Mouse (Mus musculus) hindbrain, embryonic 10.5 days (tissue): ENCODE measurements around the gene Exo5. TPM values are rescaled to one million over a fixed set of nuclear protein-coding genes. Genes with fewer than 3 reads are reported as not detected.

ENCODE experiments used
- DNase-seq: peaks from one replicate; pipeline ENCODE4 v3.0.0-alpha.2; 2017; ENCODE audit warnings: low spot score
- H3K27ac ChIP-seq: fragments of 300-500 bp; sonication (generic); 2 replicates; pipeline ENCODE4 v1.5.1; 2016; ENCODE audit warnings: mild to moderate bottlenecking, moderate library complexity
- H3K27me3 ChIP-seq: fragments of 300-500 bp; sonication (generic); 2 replicates; pipeline ENCODE4 v1.6.1; 2016; ENCODE audit warnings: mild to moderate bottlenecking; ENCODE audit not compliant: poor library complexity, insufficient read depth, severe bottlenecking
- H3K36me3 ChIP-seq: fragments of 300-500 bp; sonication (generic); 2 replicates; pipeline ENCODE4 v1.6.1; 2016; ENCODE audit warnings: mild to moderate bottlenecking, moderate library complexity
- H3K4me1 ChIP-seq: fragments of 300-500 bp; sonication (generic); replicated peaks from 2 replicates; pipeline ENCODE4 v1.6.1; 2016; ENCODE audit warnings: mild to moderate bottlenecking
- H3K4me3 ChIP-seq: fragments of 300-500 bp; sonication (generic); 2 replicates; pipeline ENCODE4 v1.5.1; 2016; ENCODE audit warnings: mild to moderate bottlenecking, moderate library complexity
- H3K9me3 ChIP-seq: fragments of 300-500 bp; sonication (generic); 2 replicates; pipeline ENCODE4 v1.6.1; 2016; ENCODE audit warnings: mild to moderate bottlenecking, moderate library complexity
- WGBS: fragments of 180-500 bp; shearing (Covaris S2); methylation state at CpG from one replicate; pipeline ENCODE4 v1.1.7; 2016; 5-methylcytosine and 5-hydroxymethylcytosine counted together
- polyA plus RNA-seq: library from polyadenylated mRNA; unstranded; fragments of >200 nt; fragmentation: Nextera tagmentation; extraction: Ambion mirVana; gene quantifications from 2 replicates; pipeline ENCODE4 v1.2.1, GENCODE M21; 2016

The Exo5 gene
- polyA plus RNA-seq: 32.3 and 34.8 TPM in 2 replicates

GRCm38 (mm10) chr4:120924554-120925299, at the start of gene Exo5:
TSS of gene Exo5 (minus strand) at chr4:120925017.
- DNase-seq: peak; percentile 95
- Histone ChIP-seq H3K27me3 (no peaks in the 10 kb centered on the region), H3K4me3 (peak within 1 kb of the TSS; percentile 63), H3K27ac (peak within 1 kb of the TSS; percentile 94), H3K9me3 (peaks cover 13% of the 10 kb centered on the region; the same call in 1 of the 2 replicates), H3K4me1 (peaks cover 18% of the 10 kb centered on the region; the same call in 1 of the 2 replicates), H3K36me3 (peaks cover 37% of the 10 kb centered on the region)
- WGBS: under 1% methylated on average over 33 of the region's 33 CpGs

DNA sequence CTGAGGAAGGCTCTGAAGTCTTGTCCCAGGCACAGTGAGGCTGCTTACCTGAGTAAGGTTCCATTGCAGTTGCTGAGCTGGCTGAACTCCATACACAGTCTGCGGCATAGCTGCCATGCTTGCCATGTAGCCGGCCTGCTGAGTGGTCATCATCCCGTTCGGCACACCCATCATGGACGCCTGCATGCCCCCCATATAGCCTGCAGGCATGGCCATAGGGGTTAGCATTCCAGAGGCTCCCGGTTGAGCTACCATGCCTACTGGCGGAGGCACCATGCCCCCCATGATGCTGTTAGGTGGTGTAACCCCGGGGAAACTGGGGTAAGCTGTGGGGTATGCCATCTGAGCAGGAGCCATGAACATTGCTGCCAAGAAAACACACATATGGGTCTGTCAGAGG, 47.0 kb upstream of the Exo5 start:
- peaks cover 66% of the 10 kb centered on the region for H3K36me3 ChIP-seq
- H3K4me1 ChIP-seq: no peaks in the 10 kb centered on the region
- H3K4me3 ChIP-seq: no peak overlapping the region
- DNase-seq: no peak
- H3K9me3 ChIP-seq: no peaks in the 10 kb centered on the region
- WGBS: 90% methylated on average over 8 of the region's 8 CpGs
- no peak overlapping the region for H3K27ac ChIP-seq
- no peaks in the 10 kb centered on the region for H3K27me3 ChIP-seq

DNA sequence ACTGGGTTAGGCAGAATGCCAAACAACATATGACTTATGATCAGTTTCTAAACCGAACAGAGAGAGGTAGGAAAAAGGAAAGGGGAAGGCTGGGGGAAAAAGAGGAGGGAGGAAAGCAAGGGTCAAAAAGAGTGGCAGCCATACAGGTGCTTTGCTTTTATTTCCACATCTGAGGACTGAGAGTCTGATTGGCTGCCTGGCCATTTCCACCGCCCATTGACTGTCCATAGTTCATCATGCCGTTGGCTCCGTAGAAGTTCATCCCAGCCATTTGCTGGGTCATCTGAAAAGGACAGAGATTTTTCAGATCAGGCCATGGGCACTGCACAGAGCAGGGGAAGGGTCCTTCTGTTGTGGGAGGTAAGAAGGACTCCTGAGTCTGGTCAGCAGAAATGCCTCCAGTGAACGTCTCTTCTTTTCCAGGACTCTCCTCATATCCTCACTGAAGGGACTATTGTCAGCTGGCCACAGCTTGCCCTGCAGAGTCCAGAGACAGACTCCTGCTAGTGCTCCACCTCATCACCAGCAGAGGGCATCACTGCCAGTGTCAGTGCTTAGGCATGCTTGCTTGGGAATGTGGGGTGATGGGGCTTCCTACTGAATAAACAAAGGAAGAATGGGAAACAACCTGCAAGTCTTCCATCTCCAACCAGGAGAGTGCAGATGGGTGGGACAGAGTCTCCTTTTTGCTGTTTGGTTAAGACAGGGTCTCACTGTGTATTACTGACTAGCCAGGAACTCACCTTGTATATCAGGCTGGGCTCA, 44.7 kb upstream of the Exo5 start:
- Histone ChIP-seq H3K27me3 (no peaks in the 10 kb centered on the region), H3K27ac (no peak overlapping the region), H3K36me3 (peaks cover 56% of the 10 kb centered on the region), H3K9me3 (no peaks in the 10 kb centered on the region), H3K4me3 (no peak overlapping the region), H3K4me1 (no peaks in the 10 kb centered on the region)
- 82% methylated on average over 5 of the region's 5 CpGs for WGBS
- DNase-seq: peak; percentile 25

DNA sequence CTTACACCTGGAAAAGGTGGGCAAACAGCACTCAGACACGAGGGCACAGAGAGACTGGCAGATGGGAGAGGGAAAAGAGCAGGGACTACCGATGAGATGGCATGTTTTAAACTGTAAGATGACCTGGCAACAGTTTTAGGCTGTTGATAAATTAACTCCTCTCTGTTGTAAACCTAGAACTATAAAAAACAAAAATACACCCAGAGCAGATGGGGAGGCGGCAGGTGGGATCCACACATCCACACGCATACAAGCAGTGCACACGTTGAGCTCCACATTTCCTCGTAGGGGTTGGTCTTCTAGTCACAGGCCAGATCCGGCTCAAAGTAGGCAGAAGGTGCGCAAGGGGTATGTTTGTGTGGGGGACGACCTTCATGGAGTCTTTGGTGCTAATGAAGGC, 43.7 kb upstream of the Exo5 start:
- WGBS: 91% methylated on average over 9 of the region's 9 CpGs
- no peak overlapping the region for H3K27ac ChIP-seq
- no peak for DNase-seq
- H3K4me1 ChIP-seq: no peaks in the 10 kb centered on the region
- no peaks in the 10 kb centered on the region for H3K27me3 ChIP-seq
- no peak overlapping the region for H3K4me3 ChIP-seq
- no peaks in the 10 kb centered on the region for H3K9me3 ChIP-seq
- H3K36me3 ChIP-seq: peaks cover 50% of the 10 kb centered on the region

DNA sequence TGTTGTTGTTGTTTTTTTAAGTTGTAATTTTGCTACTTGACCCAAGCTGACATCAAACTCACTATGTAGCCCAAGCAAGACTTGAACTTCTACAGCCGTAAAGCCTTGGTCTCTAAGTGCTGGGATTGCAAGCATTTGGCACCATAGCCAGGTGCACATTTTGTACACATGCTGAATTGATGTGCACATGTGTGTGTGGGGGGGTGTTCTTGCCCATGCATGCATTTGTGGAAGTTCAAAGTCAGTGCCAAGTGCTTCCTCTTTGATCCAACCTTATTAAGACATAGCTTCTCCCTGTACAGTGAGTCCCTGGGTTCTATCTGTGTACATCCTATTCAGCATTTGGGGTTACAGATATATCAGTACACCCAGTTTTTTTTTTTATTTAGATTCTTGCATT, 30.8 kb upstream of the Exo5 start:
- no peak overlapping the region for H3K27ac ChIP-seq
- WGBS: 91% methylated on average over 1 of the region's 1 CpGs
- no peak overlapping the region for H3K4me3 ChIP-seq
- H3K4me1 ChIP-seq: peaks cover 23% of the 10 kb centered on the region; the same call in 1 of the 2 replicates
- no peaks in the 10 kb centered on the region for H3K9me3 ChIP-seq
- no peaks in the 10 kb centered on the region for H3K27me3 ChIP-seq
- no peaks in the 10 kb centered on the region for H3K36me3 ChIP-seq
- no peak for DNase-seq

DNA sequence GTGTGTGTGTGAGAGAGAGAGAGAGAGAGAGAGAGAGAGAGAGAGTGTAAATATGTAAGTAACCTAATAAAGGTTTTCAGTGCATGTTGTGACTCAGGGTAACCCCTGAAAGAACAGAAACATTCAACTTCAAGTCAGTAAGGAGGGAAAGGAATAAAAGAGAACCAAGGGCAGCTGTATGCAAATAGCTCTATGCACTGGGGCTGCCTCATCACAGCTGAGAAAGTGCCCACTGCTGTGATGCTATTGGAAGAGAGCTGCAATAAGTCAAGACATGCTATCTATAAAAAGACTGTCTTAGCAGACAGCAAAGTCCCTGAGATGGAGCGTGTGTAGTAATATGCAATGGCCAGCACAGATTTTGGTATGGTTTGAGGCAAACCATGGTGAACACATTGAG, 28.9 kb upstream of the Exo5 start:
- Histone ChIP-seq H3K27ac (no peak overlapping the region), H3K4me3 (no peak overlapping the region), H3K9me3 (no peaks in the 10 kb centered on the region), H3K36me3 (no peaks in the 10 kb centered on the region), H3K4me1 (peaks cover 24% of the 10 kb centered on the region; the same call in 1 of the 2 replicates), H3K27me3 (no peaks in the 10 kb centered on the region)
- WGBS: 86% methylated on average over 1 of the region's 1 CpGs
- DNase-seq: no peak

GRCm38 (mm10) chr4:120953038-120953437, 28.2 kb upstream of the Exo5 start:
- H3K36me3 ChIP-seq: no peaks in the 10 kb centered on the region
- no peak overlapping the region for H3K27ac ChIP-seq
- no peaks in the 10 kb centered on the region for H3K9me3 ChIP-seq
- H3K4me3 ChIP-seq: no peak overlapping the region
- no peak for DNase-seq
- 88% methylated on average over 4 of the region's 4 CpGs for WGBS
- H3K4me1 ChIP-seq: peaks cover 24% of the 10 kb centered on the region; the same call in 1 of the 2 replicates
- H3K27me3 ChIP-seq: no peaks in the 10 kb centered on the region

DNA sequence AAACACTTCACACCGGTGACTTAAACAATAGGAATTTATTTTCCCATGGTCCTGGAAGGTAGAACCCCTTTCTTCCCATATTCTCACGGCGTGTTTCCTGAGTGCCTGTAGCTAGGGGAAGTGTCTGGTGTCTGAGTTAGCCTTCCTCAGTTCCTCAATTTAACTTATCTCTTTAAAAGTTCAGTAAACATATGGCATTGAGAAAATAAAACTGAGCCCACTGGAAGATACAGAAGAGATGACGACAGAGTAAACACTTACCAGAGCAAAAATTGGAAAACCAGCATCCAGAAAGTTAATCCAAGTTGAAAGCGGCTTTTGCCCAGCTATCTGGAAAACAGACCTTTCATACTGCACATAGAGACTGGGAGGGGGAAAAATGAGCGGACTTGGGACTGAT, 27.3 kb upstream of the Exo5 start:
- peaks cover 24% of the 10 kb centered on the region; the same call in 1 of the 2 replicates for H3K4me1 ChIP-seq
- peak overlapping the region; percentile 89 for H3K4me3 ChIP-seq
- no peaks in the 10 kb centered on the region for H3K9me3 ChIP-seq
- H3K27me3 ChIP-seq: no peaks in the 10 kb centered on the region
- H3K36me3 ChIP-seq: peaks cover 4% of the 10 kb centered on the region
- no peak for DNase-seq
- WGBS: 60% methylated on average over 6 of the region's 6 CpGs
- peak overlapping the region; percentile 94 for H3K27ac ChIP-seq

GRCm38 (mm10) chr4:120951428-120951973, 26.7 kb upstream of the Exo5 start, which contains the start of gene Zfp69:
TSS of gene Zfp69 (minus strand) at chr4:120951699.
- H3K9me3 ChIP-seq: no peaks in the 10 kb centered on the region
- under 1% methylated on average over 60 of the region's 60 CpGs for WGBS

DNA sequence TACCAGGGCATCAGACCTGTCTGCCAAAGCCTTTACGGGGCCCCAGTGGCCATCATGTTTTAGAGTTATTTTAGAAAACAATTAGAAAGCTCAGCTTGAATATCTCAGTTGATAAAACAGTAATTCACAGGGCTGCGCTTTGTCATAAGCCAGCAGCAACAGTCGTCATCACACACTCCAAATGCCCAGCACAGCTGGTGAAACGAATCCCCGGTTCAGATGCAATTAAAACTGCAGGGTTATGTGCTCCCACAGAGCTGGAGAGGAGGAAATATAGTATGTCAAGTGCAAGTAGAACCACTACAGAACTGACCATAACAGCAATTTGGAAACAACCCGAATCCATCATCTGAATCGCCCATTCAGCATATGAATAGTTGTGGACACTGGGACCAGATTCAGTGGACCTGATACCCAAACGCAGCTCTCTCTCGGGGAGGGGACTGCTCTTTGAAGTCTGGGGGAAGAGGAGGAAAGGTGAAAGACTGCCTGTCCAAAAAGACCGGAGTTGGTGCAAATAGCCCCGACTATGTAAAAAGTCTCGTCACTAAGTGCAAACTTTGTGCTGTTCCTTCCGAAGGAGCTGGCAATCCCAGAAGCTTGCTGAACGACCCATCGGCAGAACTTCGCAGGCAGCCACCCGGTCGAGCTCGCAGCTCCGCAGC, 26.1 kb upstream of the Exo5 start:
- peaks cover 17% of the 10 kb centered on the region for H3K36me3 ChIP-seq
- H3K9me3 ChIP-seq: no peaks in the 10 kb centered on the region
- no peaks in the 10 kb centered on the region for H3K27me3 ChIP-seq
- H3K4me1 ChIP-seq: peaks cover 24% of the 10 kb centered on the region; the same call in 1 of the 2 replicates
- peak overlapping the region; percentile 94 for H3K27ac ChIP-seq
- DNase-seq: no peak
- WGBS: 10% methylated on average over 20 of the region's 20 CpGs
- H3K4me3 ChIP-seq: peak overlapping the region; percentile 89

More at GRCm38 (mm10) chr4:120951428-120951973, 26.7 kb upstream of the Exo5 start, which contains the start of gene Zfp69:
- DNase-seq: peak; percentile 92
- H3K4me1 ChIP-seq: peaks cover 24% of the 10 kb centered on the region; the same call in 1 of the 2 replicates
- peak within 1 kb of the TSS; percentile 89 for H3K4me3 ChIP-seq
- H3K27me3 ChIP-seq: no peaks in the 10 kb centered on the region
- H3K36me3 ChIP-seq: peaks cover 11% of the 10 kb centered on the region
- peak within 1 kb of the TSS; percentile 94 for H3K27ac ChIP-seq

DNA sequence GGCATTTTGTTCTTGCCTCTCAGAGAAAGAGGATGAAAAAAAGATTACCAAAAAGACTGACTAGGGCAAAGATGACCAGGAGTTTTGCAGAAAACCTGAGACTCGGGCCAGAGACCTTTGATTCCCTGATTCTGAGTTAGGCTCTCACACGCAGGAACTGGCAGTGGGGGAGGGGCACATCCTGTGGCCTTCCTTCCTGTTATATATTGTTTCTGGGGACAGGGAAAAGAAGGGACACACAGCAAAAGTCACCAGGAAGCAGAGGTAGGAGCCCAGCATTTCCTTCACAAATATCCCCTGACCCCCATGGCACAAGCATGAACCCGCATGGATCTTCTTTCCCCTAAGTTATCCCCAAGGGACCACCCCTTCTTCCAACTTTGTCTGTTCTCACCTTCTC, 24.1 kb upstream of the Exo5 start:
- H3K4me3 ChIP-seq: no peak overlapping the region
- H3K36me3 ChIP-seq: peaks cover 34% of the 10 kb centered on the region
- peaks cover 24% of the 10 kb centered on the region; the same call in 1 of the 2 replicates for H3K4me1 ChIP-seq
- WGBS: 71% methylated on average over 3 of the region's 3 CpGs
- H3K27me3 ChIP-seq: no peaks in the 10 kb centered on the region
- no peak overlapping the region for H3K27ac ChIP-seq
- H3K9me3 ChIP-seq: no peaks in the 10 kb centered on the region
- no peak for DNase-seq

DNA sequence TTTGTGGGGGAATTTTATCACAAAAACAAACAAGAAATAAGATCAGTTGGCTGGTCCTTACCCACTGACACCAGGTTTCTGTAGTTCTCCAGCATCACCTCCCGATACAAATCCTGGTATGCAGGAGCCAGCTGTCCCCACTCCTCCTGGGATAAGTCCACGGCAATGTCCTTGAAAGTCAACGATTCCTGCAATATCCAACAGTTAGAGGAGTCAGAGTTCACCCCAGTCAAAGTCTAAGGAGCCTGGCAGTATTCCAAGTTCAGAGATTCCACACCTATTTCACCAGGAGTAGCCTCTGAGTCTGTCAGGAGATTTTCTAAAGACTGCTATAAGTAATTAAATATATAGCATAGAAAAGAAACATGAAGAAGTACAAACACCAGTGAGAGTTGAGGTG, 10.2 kb upstream of the Exo5 start:
- Histone ChIP-seq H3K27me3 (no peaks in the 10 kb centered on the region), H3K27ac (no peak overlapping the region), H3K4me1 (no peaks in the 10 kb centered on the region), H3K36me3 (peaks cover 33% of the 10 kb centered on the region), H3K4me3 (no peak overlapping the region), H3K9me3 (peaks cover 10% of the 10 kb centered on the region)
- no peak for DNase-seq
- 91% methylated on average over 3 of the region's 3 CpGs for WGBS
